In the genomic region with DNA sequence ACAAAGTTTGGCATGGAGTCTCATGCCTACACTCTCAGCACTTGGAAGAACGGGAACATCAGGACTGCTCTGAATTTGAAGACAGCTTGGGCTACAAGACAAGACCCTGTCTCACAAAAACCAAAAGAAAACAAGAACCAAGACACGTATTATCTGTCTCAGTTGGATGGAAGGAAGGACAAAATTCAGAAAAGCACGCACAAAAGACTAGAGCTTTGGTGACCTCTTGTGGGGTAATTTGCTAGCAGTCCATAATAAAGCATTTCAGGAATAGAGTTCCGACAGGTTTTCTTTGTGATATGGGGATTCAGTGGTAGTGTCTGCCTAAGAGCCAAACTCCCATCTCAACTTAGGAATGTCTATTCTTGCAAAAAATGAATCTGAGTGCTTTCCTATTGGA, we compare ENCODE assay signal across 9 mouse cellular contexts. TPM values are rescaled to one million over a fixed set of nuclear protein-coding genes. Genes with fewer than 3 reads are reported as not detected.
DNase-seq lines count a peak whose midpoint lies in the region; TF ChIP-seq lines count a peak whose summit lies in the region.
"Had no signal": no experiment of that assay in that cellular context is flagged by ENCODE, and none has a peak within 500 bp of the region (broad histone marks: within the 10 kb centered on the region; RNA-seq: fewer than 3 reads in every experiment).

No protein-coding gene starts in this region.

- no peak for TF ChIP-seq CTCF in cerebellum, adult 2 months (IDR thresholded peaks at IDR 0.05; ENCODE audit: borderline replicate concordance, insufficient read depth, low read depth, low read length)

- no peak overlapping the region for H3K27ac ChIP-seq in cerebellum, adult 2 months (ENCODE audit: insufficient read depth, low read length)
- H3K27ac ChIP-seq: embryonic facial prominence, embryonic 13.5 days had no signal

- peak; percentile 49 to 68 for DNase-seq in cerebellum, postnatal 10 days
- no peak for DNase-seq in cerebellum, adult 2 months
- DNase-seq in layer of hippocampus, adult 18-20 months (ENCODE audit: low spot score in 2 of 2): peak; percentile 13 to 76
- no peak for DNase-seq in layer of hippocampus, adult 9-11 months
- peak; percentile 71 for DNase-seq in brain, adult 2 months (ENCODE audit: low read depth, low spot score)
- peak; percentile 47 for DNase-seq in lung, postnatal 10 days
- no peak for DNase-seq in spleen, postnatal 14 days (ENCODE audit: low spot score in 2 of 2)
- no peak for DNase-seq in cerebellum, adult 18-20 months

- no peaks in the 10 kb centered on the region for H3K4me1 ChIP-seq in cerebellum, adult 2 months (ENCODE audit: control insufficient read depth, insufficient read depth, low read length)

- no peaks in the 10 kb centered on the region for H3K27me3 ChIP-seq in cerebellum, adult 2 months (ENCODE audit: control insufficient read depth, insufficient read depth, low read length)
- H3K27me3 ChIP-seq: embryonic facial prominence, embryonic 13.5 days had no signal

- 21% methylated on average over 4 of the region's 4 CpGs for WGBS in cerebellum, adult 2 months

- no peak for TF ChIP-seq POLR2A in cerebellum, adult 2 months (IDR thresholded peaks at IDR 0.05; ENCODE audit: borderline replicate concordance, insufficient read depth, low read length)

- H3K4me3 ChIP-seq in cerebellum, adult 2 months (replicated peaks; ENCODE audit: insufficient read depth, low read depth, low read length): no peak overlapping the region
- H3K4me3 ChIP-seq: embryonic facial prominence, embryonic 13.5 days had no signal

RNA-seq across cellular contexts. Expression of a gene that starts 24.5 kb away (rescaled TPM):
- polyA plus RNA-seq in cerebellum, adult 2 months (2012; rRNA removed): 141 and 142 TPM in 2 replicates
- 100 to 1,000 TPM; 236 to 240 TPM for total RNA-seq in layer of hippocampus, adult 18-20 months (2021)

Comparison
In these comparisons a context has a peak if more than half of its experiments do, and no peak if none do; other contexts are left out.
1. DNase-seq: peak in cerebellum, postnatal 10 days (2 of 2), layer of hippocampus, adult 18-20 months (2 of 2), brain, adult 2 months (single experiment) and lung, postnatal 10 days (single experiment); none in cerebellum, adult 2 months (0 of 2), layer of hippocampus, adult 9-11 months (single experiment), spleen, postnatal 14 days (0 of 2) and cerebellum, adult 18-20 months (0 of 2).